Mouse (Mus musculus): Measurements from ENCODE around the gene Trip12.

- TF ChIP-seq CTCF (IDR thresholded peaks at IDR 0.05; ENCODE audit: control insufficient read depth, insufficient read depth, insufficient read length) (no peak), CEBPB (IDR thresholded peaks at IDR 0.05; ENCODE audit: low read depth) (no peak), USF1 (IDR thresholded peaks at IDR 0.05; ENCODE audit: low read depth) (no peak), MAX (IDR thresholded peaks at IDR 0.05) (no peak), MYOG (IDR thresholded peaks at IDR 0.05; ENCODE audit: control insufficient read depth, extremely low read depth, insufficient read length) (no peak), MYOD1 (IDR thresholded peaks at IDR 0.05; ENCODE audit: control insufficient read depth, insufficient read length, low read depth) (no peak), FOSL1 (IDR thresholded peaks at IDR 0.05; ENCODE audit: insufficient read depth, low read length, poor library complexity, severe bottlenecking) (no peak)
Observed at GRCm38 (mm10) chr1:84697136-84697535, 143.2 kb downstream of the Trip12 start.
